Mouse (Mus musculus): ENCODE measurements around the gene Cbwd1. TPM values are rescaled to one million over a fixed set of nuclear protein-coding genes. Genes with fewer than 3 reads are reported as not detected.

Cbwd1 gene
- total RNA-seq, 2 experiments from 2014 or later, result 26.2 to 35.4 TPM

DNA sequence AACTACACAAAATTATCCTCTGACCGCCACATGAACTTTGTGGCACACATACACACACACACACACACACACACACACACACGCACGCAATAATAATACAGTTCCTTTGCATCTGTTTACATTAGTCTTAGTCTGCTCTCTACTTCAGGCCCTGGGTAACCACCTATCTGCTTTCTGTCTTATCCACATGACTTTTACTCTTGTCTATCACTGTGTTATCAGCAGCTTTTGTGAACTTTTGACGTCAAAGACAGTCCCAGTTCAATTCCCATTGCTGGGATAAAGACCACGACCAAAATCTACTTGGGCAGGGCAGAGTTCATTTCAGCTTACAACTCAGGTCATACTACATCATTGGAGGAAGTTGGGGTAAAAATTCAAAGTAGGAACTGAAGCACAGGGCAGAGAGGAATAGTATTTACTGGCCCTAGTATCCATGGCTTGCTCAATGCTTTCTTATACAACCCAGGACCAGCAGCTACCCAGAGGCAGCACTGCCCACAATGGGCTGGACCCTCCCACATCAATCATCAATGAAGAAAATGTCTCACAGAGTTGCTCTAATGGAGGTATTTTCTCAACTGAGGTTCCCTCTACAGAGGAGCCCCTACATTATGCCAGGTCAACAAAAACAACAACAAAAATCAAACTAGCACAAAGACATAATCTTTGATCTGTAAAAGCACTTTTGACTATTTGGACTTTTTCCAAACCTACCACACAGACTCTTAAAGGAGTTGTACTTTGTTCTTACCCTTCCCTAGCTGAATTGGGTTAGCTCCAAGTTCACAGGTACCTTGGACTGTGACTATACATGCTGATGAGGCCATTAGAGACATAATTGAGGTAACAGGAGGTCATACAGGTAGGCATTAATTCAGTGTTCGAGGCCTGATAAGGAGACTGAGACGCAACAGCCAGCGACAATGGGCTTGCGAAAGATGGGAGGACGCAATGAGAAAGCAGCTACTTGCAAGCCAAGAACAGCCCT is 17.7 kb upstream of the Cbwd1 start:
- no peak for ATAC-seq (replicated peaks; ENCODE audit: low FRiP score, low TSS enrichment, poor library complexity, severe bottlenecking)

DNA sequence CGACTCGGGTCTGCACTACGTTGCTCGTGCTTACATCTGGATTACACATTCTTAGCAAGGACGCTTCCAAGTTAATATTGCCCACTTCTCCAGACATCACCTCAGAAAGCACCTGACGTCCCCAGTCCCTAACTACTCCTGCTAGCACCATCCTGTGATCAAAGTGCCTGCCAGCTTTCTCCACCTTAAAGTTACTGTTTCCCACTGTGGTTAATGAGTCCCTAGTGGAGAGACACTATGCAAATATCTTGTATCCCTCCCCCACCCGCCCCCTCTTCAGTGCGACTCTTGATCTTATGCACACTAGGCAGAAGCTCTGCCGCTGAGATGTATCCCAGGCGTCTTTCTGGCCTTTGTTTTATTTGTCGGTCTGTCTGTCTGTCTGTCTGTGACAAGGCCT is 16.6 kb upstream of the Cbwd1 start:
- no peak for ATAC-seq (replicated peaks; ENCODE audit: low FRiP score, low TSS enrichment, poor library complexity, severe bottlenecking)

DNA sequence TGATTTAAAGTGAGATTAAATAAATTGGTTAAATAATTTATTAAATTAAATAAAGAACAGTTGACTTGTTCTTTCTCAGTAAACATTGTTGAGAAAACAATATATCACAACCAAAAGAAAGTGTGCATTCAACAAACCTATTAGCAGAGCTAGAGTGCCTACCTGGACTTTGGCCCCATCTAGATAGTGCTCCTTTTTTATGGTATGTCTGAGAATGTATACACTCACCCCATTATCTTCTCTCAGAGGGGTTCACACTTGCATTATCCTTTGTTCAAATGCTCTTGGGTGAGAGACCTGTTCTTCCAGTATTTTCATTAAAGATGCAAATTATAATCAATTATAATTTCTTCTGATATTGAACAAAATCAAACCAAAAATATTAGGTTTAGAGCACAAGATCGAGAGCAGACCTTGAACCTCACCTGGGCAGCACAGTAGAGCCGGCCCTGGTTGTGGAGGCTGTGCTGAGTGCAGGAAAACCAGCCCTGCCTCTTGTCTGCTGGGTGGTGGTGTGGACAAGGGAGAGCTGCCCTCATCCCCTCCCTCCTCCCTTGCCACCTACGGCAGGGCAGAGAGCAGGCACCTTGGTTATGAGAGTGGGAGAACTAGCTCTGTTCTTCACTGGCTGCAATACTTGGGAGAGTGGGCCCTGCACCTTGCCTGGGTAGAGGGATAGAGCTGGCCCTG is 11.4 kb upstream of the Cbwd1 start:
- ATAC-seq (replicated peaks; ENCODE audit: low FRiP score, low TSS enrichment, poor library complexity, severe bottlenecking), result no peak

DNA sequence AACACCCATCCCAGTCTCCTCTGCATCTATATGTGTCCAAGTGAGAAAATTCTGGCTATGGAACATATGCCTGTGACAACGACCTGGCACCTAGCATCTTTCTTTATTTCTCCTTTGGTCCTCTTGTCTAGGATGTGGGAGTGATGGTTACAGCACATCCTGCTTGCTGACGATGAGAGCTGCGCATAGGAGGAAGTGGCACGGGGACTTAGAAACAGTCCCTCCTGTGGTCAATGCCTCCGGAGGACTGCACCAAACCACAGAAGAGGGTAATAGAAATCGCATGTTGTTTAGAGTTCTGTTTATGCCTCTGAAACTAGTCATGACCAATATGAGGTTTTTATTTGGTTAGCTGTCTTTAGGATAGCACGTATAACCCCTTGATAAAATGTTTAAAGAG is 9.9 kb upstream of the Cbwd1 start:
- ATAC-seq (replicated peaks; ENCODE audit: low FRiP score, low TSS enrichment, poor library complexity, severe bottlenecking), result 0 out of 2 replicates have a peak, but pooled peaks have one; percentile 10

DNA sequence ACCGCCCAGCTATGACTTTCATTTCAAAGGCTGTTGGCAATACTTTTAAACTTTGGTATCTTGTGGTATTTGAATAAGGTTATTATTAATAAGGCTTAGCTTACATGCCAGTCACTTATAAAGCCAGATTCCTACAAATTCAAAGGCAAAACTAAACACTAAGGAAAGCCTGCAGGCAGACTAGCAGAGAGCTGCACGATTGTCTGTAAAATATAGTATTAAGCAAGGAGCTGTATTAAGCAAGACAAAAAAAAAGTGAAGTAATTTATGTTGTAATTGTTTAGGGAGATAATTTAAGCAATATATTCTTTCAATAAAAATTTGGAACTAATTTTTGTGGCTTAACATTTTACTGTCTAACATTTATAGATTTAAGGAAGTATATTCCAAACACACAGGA is 5.5 kb upstream of the Cbwd1 start:
- no peak for ATAC-seq (replicated peaks; ENCODE audit: low FRiP score, low TSS enrichment, poor library complexity, severe bottlenecking)

DNA sequence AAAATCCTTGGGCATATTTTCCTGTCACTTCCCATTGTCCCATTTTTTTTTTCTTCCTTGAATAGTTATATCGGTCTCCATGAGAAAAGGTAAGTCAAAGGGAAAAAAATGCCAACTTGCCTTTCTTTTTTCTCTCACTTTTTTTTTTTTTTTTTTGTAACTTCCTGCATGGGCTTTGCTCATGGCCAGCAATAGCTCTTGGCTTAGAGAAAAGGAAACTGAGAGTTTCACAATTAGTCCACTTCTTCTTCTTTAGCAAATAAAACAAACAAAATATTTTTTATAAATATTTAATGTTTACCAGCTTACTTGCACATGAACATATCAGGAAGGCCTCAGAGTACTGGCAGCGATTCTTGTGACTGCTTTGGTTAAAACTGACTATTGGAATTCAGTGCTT is 4.8 kb upstream of the Cbwd1 start:
- no peak for ATAC-seq (replicated peaks; ENCODE audit: low FRiP score, low TSS enrichment, poor library complexity, severe bottlenecking)

DNA sequence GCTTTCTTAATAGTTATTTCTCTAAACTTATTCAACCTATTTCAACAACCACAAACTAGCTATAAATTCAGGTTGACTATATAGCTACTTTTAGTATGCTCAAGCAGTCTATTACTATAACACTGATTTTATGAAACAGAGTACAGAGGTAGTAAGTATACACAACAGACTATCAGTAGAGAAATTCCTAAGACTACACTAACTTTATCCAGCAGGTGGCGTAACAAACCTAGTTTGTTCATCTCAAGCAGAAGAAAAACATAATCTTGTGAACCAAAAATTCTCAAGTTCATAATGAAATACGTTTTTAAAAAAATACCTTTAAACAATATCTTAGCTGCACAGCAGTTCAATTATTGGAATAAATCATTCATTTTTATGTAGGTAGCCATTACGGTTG is 2.9 kb downstream of the Cbwd1 start:
- ATAC-seq (replicated peaks; ENCODE audit: low FRiP score, low TSS enrichment, poor library complexity, severe bottlenecking), result no peak

DNA sequence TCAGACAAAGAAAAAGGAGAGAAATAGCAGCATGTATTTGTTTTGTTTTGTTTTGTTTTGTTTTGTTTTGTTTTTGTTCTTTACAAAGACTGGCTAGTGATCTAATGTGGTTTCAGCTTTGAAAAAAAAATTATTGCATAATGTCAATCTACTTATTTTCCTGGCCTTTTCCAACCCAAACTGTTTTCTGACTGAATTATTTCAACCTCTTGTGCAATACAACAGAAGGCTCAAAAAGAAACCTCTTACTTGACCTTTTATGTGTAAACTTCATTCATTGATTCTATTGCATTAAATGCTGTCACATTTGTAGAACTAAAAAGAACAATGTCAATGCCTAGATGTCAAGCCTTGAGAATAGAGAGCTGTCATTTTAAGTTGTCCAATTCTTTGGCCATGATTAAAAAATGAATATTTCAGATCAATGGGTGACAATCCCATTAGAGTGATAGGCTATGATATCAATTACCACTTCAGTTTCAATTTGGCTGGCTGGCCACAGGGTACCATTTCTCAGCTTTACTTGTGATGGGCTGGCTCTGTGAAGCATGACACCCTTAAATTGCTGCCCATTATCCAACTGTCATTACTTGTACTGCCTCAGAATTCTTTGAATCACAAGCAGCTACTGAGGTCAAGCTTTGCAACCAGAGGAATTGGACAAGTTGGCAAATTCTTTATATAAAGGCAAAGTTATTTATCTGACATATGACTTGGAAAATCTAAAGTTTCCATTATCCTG is 15.7 kb downstream of the Cbwd1 start:
- no peak for ATAC-seq (replicated peaks; ENCODE audit: low FRiP score, low TSS enrichment, poor library complexity, severe bottlenecking)

DNA sequence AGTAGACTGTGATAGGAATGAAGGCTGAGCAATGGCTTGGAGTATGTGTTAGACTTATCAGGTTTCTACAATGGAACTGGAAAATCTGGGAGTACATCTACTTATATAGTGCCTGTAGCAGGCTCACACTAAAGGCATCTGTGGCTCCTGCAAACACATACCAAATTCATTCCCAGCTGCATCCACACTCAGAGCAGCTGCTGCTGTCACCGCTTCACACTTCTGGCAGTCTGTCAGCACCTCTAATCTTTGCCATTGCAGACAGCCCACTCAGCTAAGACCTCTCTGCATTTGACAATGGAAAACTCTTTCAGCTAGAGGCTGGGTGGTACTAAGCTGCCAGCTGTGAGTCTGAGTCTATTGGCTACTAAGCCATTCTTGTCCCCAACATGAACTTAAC is 24.3 kb downstream of the Cbwd1 start:
- ATAC-seq (replicated peaks; ENCODE audit: low FRiP score, low TSS enrichment, poor library complexity, severe bottlenecking), result no peak

DNA sequence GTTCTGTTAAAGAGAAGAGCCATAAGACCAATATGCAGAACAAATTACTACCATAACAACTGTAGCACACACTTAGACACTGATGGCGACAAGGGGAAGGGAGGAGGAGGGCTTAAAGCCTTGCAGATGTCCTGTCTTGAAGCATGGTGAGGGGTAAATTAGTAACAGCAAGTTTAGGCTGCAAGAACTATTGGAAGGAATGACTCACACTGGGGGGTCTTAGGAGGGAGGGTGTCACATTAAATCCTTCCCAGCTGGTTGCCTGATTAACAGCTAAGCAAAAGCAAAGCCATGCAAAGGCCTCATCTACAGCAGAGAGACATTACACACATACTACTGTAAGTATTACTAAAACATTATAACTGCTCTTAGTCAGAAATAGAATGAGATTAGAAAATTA is 32.4 kb downstream of the Cbwd1 start:
- no peak for ATAC-seq (replicated peaks; ENCODE audit: low FRiP score, low TSS enrichment, poor library complexity, severe bottlenecking)

DNA sequence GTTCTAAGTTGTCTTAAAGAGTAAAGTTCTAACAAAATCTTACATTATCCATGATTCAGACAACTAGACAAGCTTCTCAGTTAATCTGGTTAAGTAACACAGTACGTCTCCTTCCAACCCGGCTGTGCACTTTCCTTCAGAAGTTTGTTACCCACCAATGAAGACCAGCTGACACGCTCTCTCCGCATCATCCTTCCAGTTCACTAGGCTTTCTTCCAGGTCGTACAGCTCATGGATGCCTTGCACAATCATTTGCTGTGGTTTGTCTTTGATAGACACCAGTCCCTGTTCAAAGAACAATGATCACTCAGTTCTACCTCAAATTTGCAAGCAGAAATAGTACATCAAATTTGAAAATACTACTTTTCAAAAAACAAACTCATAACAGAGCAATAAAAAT is 40.5 kb downstream of the Cbwd1 start:
- ATAC-seq (replicated peaks; ENCODE audit: low FRiP score, low TSS enrichment, poor library complexity, severe bottlenecking), result no peak

DNA sequence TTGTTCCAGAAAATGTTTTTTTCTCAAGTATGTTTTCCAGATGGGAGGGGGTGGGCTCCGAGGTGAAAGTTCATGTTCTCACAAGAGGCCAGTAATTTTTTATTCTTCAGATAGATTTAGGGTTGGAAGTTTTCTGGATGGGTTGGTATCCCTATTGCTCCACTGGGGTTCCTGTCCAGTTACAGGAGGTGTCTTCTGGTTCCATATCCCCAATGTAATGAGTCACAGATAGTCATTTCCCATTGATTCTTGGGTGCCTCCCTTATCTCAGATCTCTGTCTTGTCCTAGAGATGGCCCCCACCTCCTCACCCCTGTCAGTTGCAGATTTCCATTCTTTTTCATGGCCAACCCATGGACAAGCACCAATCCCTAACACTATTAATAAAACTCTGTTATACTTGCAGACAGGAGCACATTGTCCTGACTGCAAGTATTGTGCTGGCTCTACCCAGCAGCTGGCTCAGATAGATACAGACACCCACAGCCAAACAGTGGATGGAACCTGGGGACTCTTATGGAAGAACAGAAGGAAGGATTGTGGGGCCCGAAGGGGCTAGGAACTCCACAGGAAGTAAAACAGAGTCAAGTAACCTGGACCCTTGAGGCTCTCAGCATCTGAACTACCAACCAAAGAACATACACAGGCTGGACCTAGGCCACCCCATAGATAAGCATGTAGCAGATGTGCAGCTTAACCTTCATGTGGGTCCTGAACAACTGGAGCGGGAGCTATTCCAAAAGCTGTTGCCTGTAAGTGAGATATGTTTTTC is 52.8 kb downstream of the Cbwd1 start:
- no peak for ATAC-seq (replicated peaks; ENCODE audit: low FRiP score, low TSS enrichment, poor library complexity, severe bottlenecking)

DNA sequence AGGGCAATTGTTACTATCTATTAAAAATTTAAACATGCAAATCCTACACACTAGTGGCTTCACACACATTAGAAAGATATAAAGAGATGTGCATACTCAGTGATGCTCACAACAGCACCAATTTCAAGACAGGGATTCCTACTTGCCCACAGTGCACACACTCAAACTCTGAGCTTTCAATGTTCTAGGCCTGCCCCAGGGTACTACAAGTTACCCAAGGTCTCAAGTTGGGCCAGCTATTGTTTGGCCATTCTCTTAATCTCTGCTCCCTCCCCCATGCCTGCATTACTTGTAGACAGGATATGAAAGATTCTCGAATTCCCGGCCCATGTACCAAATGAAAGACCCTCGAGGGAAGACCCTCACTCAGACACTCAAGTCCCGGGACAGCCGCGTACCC is 53.8 kb downstream of the Cbwd1 start:
- ATAC-seq (replicated peaks; ENCODE audit: low FRiP score, low TSS enrichment, poor library complexity, severe bottlenecking), result no peak

DNA sequence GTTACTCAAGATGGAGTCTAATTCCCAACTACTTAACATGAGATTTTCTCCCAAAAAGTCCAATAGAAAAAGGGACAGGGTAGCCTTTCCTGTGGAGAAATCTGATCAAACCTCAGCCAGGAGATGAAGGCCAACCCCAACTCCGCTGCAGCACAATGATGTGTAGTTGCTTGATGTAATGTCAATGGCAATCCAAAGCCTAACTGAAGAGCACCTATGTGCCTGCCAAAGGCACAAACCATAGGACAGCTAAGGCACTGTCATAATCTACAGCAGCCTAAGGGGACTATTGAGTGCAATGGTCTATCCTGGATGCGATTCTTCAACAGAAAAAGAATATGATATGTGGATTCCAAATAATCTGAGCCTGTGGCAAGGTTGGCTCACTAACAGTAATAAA is 58.6 kb downstream of the Cbwd1 start:
- no peak for ATAC-seq (replicated peaks; ENCODE audit: low FRiP score, low TSS enrichment, poor library complexity, severe bottlenecking)

DNA sequence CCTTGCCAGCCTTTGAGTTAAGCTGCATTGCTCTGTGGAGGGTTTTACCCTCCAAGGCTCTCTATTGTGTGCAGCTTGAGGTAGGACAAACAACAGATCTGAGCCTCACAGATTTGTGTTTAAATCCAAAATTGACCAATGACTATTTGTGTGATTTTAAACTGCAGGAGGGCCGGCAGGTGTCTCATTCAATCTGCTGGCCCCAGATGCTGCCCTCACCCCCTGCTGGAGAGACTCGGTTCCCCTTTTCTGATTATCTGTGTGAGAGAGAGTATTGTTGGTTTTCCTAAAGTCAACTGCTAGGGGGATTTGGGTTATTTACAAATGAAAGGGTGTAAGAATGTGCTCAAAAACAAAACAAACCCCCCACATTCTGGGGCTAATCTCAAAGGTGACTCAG is 59.2 kb downstream of the Cbwd1 start:
- ATAC-seq (replicated peaks; ENCODE audit: low FRiP score, low TSS enrichment, poor library complexity, severe bottlenecking), result no peak

DNA sequence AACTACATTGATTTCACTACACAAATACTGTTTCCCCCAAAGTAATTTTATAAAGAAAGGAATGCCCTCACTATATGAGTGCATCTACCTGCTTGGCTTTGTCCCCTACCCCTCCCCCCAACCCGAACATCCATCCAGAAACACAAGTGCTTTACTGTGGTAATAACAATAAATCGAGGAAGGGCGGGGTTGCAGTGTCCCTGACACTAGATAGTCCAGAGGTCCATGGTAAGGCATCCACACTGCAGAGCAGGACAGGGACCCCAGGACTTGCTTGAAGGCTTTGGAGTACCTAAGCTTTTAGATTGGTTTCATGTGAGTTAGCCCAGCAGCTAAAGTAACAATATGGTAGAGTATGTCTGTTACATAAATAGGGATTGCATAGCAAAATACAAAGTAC is 59.7 kb downstream of the Cbwd1 start:
- no peak for ATAC-seq (replicated peaks; ENCODE audit: low FRiP score, low TSS enrichment, poor library complexity, severe bottlenecking)

DNA sequence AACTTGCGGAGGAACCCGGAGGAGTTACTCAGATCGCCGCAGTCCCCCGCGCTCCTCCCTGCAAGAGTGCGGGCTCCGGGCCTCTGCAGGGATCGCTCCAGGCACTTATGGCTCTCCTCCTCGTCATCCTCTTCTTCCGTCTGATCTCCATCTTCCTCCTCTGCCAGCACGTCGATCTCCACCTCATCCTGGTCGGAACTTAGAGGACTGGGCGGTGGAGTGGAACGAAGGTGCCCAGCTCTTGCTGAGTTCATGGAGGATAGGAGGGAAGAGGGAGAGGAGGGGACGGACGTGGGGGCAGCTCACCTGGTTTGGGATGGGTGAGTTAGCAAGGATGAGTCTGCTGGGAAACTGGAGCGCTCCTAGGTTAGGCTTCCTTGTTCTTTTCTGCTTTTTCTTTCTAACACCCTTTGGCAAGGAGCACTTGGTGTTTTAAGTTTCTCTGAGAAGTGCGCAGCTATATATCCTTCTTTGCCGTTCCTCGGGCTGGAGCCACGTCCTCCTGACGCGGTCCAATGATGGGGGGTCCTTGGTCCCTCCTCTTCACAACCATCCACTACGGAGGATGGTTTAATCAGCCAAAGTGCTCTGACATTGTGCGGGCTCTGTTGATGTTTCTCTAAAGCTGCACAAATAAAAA is 60.7 kb downstream of the Cbwd1 start, which contains the start of gene Foxd4:
TSS of gene Foxd4 (minus strand) at position 617 of the 640 bp plus-strand sequence.
- no peak for ATAC-seq (replicated peaks; ENCODE audit: low FRiP score, low TSS enrichment, poor library complexity, severe bottlenecking)

DNA sequence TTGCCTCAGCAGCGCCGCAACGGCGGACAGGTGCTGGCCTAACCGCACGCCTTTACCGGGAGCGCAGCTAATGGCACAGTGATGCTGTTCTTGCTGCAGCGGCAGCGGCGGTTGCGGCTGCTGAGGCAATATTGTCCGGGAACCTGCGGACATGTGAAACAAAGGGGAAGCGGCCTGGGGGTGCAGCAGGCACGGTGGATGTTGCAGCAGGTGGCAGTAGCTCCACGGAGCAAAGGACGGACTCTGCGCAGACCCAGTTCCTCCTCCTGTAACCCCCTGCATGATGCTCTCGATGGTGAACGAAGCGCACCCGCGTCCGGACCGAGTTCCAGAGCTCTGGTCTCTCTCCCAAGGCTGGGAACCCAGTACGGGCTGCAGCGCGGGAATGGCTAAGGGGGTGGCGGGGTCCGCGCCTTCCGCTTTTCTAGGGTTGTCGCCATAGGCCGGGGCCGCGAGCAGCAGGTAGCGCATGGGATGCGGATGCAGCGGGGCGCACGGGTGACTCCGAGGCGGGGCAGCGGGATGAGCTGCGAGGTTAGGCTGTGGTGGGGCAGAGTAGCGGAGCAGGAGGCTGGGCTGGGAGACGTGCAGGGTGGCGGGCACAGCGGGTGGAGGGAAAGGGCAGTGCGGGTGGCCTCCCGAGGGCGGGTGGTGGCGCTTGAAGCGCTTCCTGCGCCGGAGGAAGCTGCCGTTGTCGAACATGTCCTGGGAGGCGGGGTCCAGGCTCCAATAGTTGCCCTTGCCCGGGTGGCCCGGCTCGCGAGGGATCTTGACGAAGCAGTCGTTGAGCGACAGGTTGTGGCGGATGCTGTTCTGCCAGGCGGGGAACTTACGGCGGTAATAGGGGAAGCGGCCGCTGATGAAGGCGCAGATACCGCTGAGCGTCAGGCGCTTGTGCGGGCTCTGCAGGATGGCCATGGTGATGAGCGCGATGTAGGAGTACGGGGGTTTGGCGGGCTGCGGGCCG is 61.5 kb downstream of the Cbwd1 start:
- ATAC-seq (replicated peaks; ENCODE audit: low FRiP score, low TSS enrichment, poor library complexity, severe bottlenecking), result no peak
